Mouse (Mus musculus) intestine, embryonic 15.5 days (tissue): ENCODE results near the gene Rab38. TPM values are rescaled to one million over a fixed set of nuclear protein-coding genes. Genes with fewer than 3 reads are reported as not detected.

ENCODE experiments used
- ATAC-seq: fragments of 200-750 bp; cut with Nextera tagmentation; 2 replicates; pipeline ENCODE4 v1.8.0; 2017; ENCODE audit warnings: moderate TSS enrichment, moderate library complexity
- H3K27ac ChIP-seq: fragments of 300-500 bp; sonication (generic); 2 replicates; pipeline ENCODE4 v1.5.1; 2015; ENCODE audit warnings: mild to moderate bottlenecking, inconsistent platforms
- H3K27me3 ChIP-seq: fragments of 300-500 bp; sonication (generic); replicated peaks from 2 replicates; pipeline ENCODE4 v1.6.1; 2015; ENCODE audit warnings: inconsistent platforms
- H3K36me3 ChIP-seq: fragments of 300-500 bp; sonication (generic); 2 replicates; pipeline ENCODE4 v1.6.1; 2015; ENCODE audit warnings: inconsistent platforms
- H3K4me1 ChIP-seq: fragments of 300-500 bp; sonication (generic); replicated peaks from 2 replicates; pipeline ENCODE4 v1.6.1; 2015; ENCODE audit warnings: inconsistent platforms
- H3K4me2 ChIP-seq: fragments of 300-500 bp; sonication (generic); replicated peaks from 2 replicates; pipeline ENCODE4 v1.6.1; 2015; ENCODE audit warnings: mild to moderate bottlenecking, inconsistent platforms
- H3K4me3 ChIP-seq: fragments of 300-500 bp; sonication (generic); replicated peaks from 2 replicates; pipeline ENCODE4 v1.5.1; 2015; ENCODE audit warnings: inconsistent platforms
- H3K9ac ChIP-seq: fragments of 300-500 bp; sonication (generic); 2 replicates; pipeline ENCODE4 v1.6.1; 2015; ENCODE audit warnings: inconsistent platforms
- H3K9me3 ChIP-seq: fragments of 300-500 bp; sonication (generic); 2 replicates; pipeline ENCODE4 v1.6.1; 2016; ENCODE audit warnings: inconsistent platforms
- WGBS: fragments of 180-500 bp; shearing (Covaris S2); methylation state at CpG from one replicate; pipeline ENCODE4 v1.1.7; 2015; 5-methylcytosine and 5-hydroxymethylcytosine counted together
- polyA plus RNA-seq: library from polyadenylated mRNA; unstranded; fragments of >200 nt; fragmentation: Nextera tagmentation; extraction: Ambion mirVana; gene quantifications from 2 replicates; pipeline ENCODE4 v1.2.1, GENCODE M21; 2015

Gene Rab38
- polyA plus RNA-seq, 1 experiment from 2014 or later = 5.5 TPM

DNA sequence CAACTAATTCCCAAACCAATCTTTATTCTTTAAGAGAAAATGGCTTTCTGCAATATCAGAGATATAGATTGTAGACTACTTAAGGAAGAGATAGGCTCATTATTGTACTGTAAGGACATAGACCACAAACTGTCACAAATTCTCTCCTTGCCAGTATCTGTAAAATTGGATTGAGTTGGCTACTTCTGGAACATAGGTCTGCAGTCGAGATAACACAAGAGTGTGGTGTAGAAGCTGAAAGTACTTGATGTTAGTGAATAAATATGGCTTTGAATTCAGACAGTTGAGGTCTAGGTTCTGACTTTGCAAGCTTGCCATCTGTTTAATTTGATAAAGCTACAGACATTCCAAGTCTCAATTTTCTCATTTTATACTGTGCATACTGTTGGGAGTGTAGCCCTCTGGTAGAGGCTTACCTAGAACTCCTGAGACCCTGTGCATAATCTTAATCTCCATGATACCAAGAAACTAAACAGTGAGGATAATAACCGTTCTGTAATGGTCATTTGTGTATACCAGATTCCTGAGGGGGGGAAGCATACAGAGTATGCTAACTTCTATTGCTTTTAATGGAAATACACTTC is 15.3 kb downstream of the Rab38 start:
- Histone ChIP-seq H3K9me3 (no peaks in the 10 kb centered on the region), H3K9ac (no peak overlapping the region), H3K4me3 (no peak overlapping the region), H3K4me1 (no peaks in the 10 kb centered on the region), H3K36me3 (no peaks in the 10 kb centered on the region), H3K4me2 (no peak overlapping the region), H3K27ac (no peak overlapping the region), H3K27me3 (no peaks in the 10 kb centered on the region)
- no peak for ATAC-seq
- WGBS = 63% methylated on average over 2 of the region's 2 CpGs

DNA sequence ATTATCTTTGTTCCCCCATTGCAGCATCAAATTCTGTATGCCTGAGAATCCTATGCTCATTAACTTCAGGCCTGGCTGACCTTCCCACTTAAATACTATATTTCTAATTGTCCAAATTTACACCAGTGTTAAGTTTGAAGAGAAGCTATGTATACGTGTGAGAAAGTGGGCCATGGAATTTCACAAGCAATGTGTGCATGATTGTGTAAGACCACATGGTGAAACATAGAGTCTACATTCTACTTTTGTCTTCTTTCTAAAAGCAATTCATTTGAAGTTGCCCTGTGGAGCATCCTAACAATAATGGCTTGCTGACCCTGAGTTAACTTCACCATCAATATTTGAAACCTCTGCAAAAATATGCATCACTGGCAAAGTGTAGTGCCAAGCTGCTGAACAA is 23.2 kb downstream of the Rab38 start:
- Histone ChIP-seq H3K27ac (no peak overlapping the region), H3K36me3 (no peaks in the 10 kb centered on the region), H3K4me3 (no peak overlapping the region), H3K27me3 (no peaks in the 10 kb centered on the region), H3K9me3 (no peaks in the 10 kb centered on the region), H3K4me2 (no peak overlapping the region), H3K9ac (no peak overlapping the region), H3K4me1 (no peaks in the 10 kb centered on the region)
- no peak for ATAC-seq
- WGBS = 79% methylated on average over 1 of the region's 1 CpGs

DNA sequence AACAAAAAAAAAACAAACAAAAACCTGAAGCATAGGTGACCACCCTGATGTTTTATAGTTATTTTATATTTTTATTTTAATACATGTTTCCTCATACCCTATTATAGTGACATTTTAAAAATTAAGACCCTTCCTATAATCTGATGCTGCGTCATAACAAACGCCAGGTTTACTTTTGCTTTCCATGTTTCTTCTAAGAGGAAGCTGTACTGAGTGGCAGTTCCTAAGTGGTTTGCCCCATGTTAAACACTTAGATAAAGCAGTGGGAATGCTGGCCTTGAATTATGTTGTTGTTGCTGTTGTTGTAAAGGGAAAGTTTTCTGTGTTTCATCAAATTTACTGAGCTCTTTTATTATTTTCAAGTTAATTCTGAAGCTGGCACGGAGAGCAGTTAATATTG is 27.8 kb downstream of the Rab38 start:
- no peak for ATAC-seq
- H3K9me3 ChIP-seq = no peaks in the 10 kb centered on the region
- no peaks in the 10 kb centered on the region for H3K4me1 ChIP-seq
- H3K36me3 ChIP-seq = no peaks in the 10 kb centered on the region
- WGBS = 68% methylated on average over 3 of the region's 3 CpGs
- no peaks in the 10 kb centered on the region for H3K27me3 ChIP-seq
- H3K4me3 ChIP-seq = no peak overlapping the region
- no peak overlapping the region for H3K4me2 ChIP-seq
- H3K9ac ChIP-seq = no peak overlapping the region
- no peak overlapping the region for H3K27ac ChIP-seq

DNA sequence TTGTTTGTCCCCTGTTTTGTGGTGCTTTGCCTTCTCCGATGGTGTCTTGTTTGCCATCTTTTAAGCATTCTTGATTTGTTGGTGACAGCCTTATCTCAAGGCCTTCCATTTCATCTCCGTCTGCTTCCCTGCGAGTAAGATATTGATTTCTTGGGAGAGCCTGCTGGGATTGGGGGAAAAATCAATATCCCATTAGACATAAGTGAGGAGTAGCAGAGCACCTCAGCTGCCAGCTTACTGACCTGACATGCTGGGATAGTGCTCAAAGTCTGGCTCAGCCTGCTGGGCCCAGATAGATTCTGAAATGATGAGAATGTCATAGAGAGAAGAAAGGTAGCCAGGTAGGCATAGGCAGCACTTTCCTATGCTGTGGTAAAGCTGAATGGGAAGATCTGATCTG is 37.7 kb downstream of the Rab38 start:
- H3K27me3 ChIP-seq = no peaks in the 10 kb centered on the region
- WGBS = 72% methylated on average over 3 of the region's 3 CpGs

DNA sequence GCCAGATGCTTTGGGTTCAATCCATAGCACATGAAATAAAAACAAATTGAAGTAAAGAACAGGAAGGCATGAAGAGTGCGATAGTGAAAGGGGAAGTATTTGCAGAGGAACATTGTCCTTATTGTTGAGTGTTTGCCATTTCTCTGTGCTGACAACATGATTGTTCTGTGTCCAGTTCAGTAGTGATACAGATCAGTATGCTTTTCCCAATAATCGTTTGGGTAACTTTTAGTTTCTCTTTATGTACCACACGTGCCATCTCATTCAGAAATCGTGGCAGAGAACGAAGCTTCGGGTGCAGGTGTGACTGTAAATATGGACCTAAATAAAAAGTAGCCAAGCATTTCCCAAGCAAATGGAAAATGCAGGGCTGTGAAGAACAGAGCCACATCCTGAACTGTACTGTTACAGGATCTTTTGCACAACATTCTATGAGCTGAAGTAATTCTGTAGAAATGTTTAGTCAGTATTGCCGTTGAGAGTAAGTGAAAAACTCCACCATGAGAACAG is 52.1 kb downstream of the Rab38 start:
- no peaks in the 10 kb centered on the region for H3K4me1 ChIP-seq
- no peak overlapping the region for H3K4me3 ChIP-seq
- no peak overlapping the region for H3K9ac ChIP-seq
- H3K36me3 ChIP-seq = no peaks in the 10 kb centered on the region
- 82% methylated on average over 7 of the region's 7 CpGs for WGBS
- no peak overlapping the region for H3K27ac ChIP-seq
- ATAC-seq = no peak
- no peaks in the 10 kb centered on the region for H3K27me3 ChIP-seq
- H3K4me2 ChIP-seq = no peak overlapping the region
- no peaks in the 10 kb centered on the region for H3K9me3 ChIP-seq

More for the DNA sequence above, 37.7 kb downstream of the Rab38 start:
- Histone ChIP-seq H3K4me3 (no peak overlapping the region), H3K36me3 (no peaks in the 10 kb centered on the region), H3K4me2 (no peak overlapping the region), H3K4me1 (no peaks in the 10 kb centered on the region), H3K9me3 (no peaks in the 10 kb centered on the region), H3K27ac (no peak overlapping the region), H3K9ac (no peak overlapping the region)
- no peak for ATAC-seq

DNA sequence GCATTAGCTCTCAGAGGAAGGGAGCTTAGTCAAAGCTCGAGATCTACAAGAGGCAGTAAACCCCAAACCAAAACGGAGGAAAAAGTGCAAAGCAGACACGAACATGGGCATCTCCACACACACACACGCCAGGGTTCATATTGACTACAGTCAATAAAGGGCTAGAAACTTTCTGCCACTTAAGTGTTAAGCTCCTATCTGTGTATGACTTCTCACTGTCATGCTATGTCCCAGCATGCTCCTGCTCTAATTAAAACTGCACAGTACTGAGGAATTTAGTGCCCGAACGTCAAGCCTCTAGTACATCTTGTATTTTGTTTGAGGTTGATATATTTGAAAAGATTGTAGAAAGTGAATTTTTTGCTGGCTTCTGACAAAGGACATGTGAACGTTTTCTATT is 52.6 kb downstream of the Rab38 start:
- Histone ChIP-seq H3K9me3 (no peaks in the 10 kb centered on the region), H3K9ac (no peak overlapping the region), H3K27me3 (no peaks in the 10 kb centered on the region), H3K4me2 (no peak overlapping the region), H3K27ac (no peak overlapping the region), H3K4me1 (no peaks in the 10 kb centered on the region), H3K36me3 (no peaks in the 10 kb centered on the region), H3K4me3 (no peak overlapping the region)
- WGBS = 61% methylated on average over 7 of the region's 7 CpGs
- ATAC-seq = no peak

DNA sequence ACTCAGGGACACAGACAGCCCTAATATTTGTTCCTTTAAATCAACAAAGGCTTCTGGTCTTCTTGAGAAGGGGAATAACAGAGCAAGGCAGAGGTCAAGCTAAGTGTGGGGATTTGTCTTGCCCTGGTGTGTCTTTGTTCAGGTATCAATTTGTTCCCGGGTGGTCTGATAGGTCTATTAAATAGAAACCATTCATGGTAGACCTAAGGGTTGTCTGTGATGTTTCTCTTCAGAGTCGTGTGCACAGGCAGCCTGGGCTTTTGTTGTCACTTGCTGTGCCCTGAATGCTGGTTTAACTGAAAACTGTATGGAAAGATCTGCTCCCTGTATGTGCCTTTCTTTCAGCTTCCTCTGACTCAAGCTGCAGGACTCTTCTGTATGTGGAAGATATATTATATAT is 60.9 kb downstream of the Rab38 start:
- WGBS = 20% methylated on average over 2 of the region's 2 CpGs
- no peaks in the 10 kb centered on the region for H3K36me3 ChIP-seq
- H3K9me3 ChIP-seq = no peaks in the 10 kb centered on the region
- H3K4me1 ChIP-seq = no peaks in the 10 kb centered on the region
- H3K4me3 ChIP-seq = no peak overlapping the region
- H3K27ac ChIP-seq = no peak overlapping the region
- no peaks in the 10 kb centered on the region for H3K27me3 ChIP-seq
- no peak for ATAC-seq
- H3K4me2 ChIP-seq = no peak overlapping the region
- no peak overlapping the region for H3K9ac ChIP-seq

DNA sequence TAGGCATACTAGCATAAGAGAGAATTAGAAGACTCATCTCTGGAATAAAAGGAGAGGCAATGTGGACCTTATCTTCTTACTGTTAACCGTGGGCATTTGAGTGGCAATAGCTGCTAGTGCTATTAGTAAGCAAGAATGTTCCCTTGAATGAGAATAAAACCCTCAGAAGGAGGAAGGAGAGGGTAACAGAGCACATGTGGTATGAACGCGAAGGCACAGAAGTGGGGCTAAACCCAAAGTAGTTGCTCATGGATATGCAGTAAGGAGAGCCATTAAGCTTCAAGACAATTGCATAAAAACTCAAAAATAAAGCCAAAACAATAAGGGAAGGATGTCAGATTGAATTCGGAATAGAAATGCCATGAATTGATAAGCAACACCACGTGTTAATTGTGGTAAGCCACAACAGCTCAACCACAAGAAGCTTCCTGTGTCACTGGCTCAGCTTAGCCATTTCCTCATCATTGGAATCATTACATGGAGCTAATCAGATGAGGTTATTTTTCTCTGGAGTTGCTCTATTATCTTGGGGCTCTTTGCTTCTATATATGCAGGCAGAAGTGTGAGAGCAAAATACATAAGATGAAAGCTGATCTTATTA is 72.2 kb downstream of the Rab38 start:
- Histone ChIP-seq H3K9me3 (no peaks in the 10 kb centered on the region), H3K4me2 (no peak overlapping the region), H3K36me3 (no peaks in the 10 kb centered on the region), H3K27me3 (no peaks in the 10 kb centered on the region), H3K4me3 (no peak overlapping the region), H3K4me1 (no peaks in the 10 kb centered on the region), H3K27ac (no peak overlapping the region), H3K9ac (no peak overlapping the region)
- WGBS = 83% methylated on average over 5 of the region's 5 CpGs
- no peak for ATAC-seq

DNA sequence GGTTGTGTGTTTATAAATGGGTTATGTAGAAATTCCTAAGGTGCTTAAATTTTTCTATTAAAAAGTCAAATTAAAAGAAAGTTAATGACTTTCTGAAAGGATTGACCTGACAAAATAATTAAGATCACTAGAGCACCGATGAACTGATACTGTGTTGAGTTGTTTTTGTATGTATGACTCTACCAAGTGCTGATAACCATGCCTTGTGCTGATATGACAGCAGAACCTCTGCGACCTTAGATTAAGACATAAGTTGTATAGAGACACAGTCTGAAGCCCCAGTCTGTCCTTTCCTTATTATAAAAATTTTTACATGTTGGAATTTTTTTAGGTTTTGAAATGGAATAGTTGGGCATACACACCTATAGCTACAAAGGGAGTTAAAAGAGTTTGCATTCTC is 79.7 kb downstream of the Rab38 start:
- 76% methylated on average over 2 of the region's 2 CpGs for WGBS
- no peaks in the 10 kb centered on the region for H3K4me1 ChIP-seq
- H3K36me3 ChIP-seq = no peaks in the 10 kb centered on the region
- no peaks in the 10 kb centered on the region for H3K9me3 ChIP-seq
- no peak overlapping the region for H3K27ac ChIP-seq
- no peaks in the 10 kb centered on the region for H3K27me3 ChIP-seq
- H3K4me2 ChIP-seq = no peak overlapping the region
- no peak overlapping the region for H3K9ac ChIP-seq
- H3K4me3 ChIP-seq = no peak overlapping the region
- no peak for ATAC-seq

DNA sequence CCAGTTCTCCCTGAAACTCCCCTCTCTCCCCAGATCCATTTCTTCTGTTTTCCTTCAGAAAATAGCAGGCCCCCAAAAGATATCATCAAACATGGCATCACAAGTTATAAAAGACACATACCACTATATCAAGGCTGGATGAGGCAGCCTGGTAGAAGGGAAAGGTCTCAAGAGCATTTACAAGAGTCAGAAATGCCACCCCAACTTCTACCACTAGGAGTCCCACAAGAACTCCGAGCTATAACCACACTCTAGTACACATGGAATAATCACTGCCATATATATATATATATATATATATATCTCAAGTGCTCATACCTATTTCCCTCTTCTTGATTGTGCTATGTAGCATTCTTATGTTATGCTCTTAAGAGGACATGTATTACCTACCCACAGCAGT is 92.4 kb downstream of the Rab38 start:
- Histone ChIP-seq H3K4me1 (no peaks in the 10 kb centered on the region), H3K4me3 (no peak overlapping the region), H3K9ac (no peak overlapping the region), H3K27me3 (no peaks in the 10 kb centered on the region), H3K36me3 (no peaks in the 10 kb centered on the region), H3K9me3 (no peaks in the 10 kb centered on the region), H3K4me2 (no peak overlapping the region), H3K27ac (no peak overlapping the region)
- no peak for ATAC-seq
- 75% methylated on average over 1 of the region's 1 CpGs for whole genome bisulfite sequencing

DNA sequence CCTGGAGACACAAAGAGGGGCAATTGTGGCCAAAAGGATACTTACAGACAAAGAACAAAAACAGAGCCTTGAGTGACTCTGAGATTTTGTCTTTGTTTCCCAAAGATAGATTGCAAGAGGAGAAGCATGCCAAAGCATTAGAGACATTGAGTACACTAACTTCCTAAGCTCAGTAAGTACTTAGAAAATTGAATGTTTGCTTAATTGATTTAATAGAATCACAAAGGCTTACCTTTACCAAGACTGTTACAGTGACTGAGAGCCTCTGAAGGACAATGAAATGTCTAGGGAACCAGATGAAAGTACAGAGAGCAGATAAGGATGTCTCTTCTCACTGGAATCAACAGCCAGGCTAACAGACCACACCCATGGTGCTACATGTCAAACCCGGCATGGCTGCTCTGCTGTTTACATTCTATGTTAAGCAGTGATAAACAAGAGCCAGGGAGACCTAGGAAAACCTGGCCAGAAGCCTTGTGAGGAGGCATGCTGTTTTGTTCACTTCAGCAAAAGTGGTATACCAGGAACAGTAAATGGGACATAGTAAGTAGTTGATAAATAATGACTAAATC is 97.1 kb downstream of the Rab38 start:
- 4% methylated on average over 1 of the region's 1 CpGs for WGBS
- Histone ChIP-seq H3K9ac (no peak overlapping the region), H3K9me3 (no peaks in the 10 kb centered on the region), H3K4me3 (no peak overlapping the region), H3K4me1 (no peaks in the 10 kb centered on the region), H3K27me3 (no peaks in the 10 kb centered on the region), H3K27ac (no peak overlapping the region), H3K36me3 (no peaks in the 10 kb centered on the region), H3K4me2 (no peak overlapping the region)
- no peak for ATAC-seq

DNA sequence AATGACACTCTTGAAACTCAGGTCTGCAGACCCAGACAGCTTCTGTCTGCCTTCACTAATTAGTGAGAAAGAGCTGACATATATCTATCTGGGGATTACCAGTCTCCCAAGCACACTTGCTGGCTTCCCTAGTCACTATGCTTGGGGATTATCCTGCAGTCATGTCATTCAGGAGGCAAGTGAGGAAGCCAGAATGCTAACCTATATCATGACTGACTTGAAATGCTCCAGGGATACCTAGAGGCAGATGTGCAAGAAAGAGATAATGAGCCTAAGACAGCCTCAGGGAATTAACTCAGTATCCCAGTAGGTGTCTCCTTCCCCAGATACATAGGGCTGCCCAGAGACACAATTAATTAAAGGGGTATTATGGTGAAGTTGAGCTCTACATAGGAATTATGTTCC is 106.1 kb downstream of the Rab38 start:
- Histone ChIP-seq H3K4me3 (no peak overlapping the region), H3K4me2 (no peak overlapping the region), H3K9ac (no peak overlapping the region), H3K9me3 (no peaks in the 10 kb centered on the region), H3K27ac (no peak overlapping the region), H3K4me1 (no peaks in the 10 kb centered on the region), H3K36me3 (no peaks in the 10 kb centered on the region), H3K27me3 (no peaks in the 10 kb centered on the region)
- no peak for ATAC-seq

DNA sequence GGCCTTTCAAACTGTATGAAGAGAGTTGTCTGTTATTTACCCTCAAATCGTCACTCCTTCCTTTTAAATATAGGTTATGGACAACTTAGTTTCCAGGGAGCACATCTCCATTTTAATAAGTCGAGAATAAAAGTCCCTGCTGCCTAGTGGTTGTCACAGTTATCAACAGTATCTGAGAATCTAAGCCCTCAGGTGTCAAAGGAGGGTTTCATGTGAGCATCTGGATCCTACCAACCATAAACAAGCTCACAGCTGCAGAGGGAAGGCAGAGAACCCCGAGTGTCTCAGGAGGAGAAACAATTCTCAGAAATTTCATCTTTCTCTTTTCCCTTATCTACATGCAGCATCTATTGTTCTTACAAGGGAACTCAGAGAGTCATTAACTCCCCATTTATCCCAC is 106.7 kb downstream of the Rab38 start:
- 61% methylated on average over 3 of the region's 3 CpGs for WGBS

More for the DNA sequence above, 106.7 kb downstream of the Rab38 start:
- Histone ChIP-seq H3K9me3 (no peaks in the 10 kb centered on the region), H3K27ac (no peak overlapping the region), H3K36me3 (no peaks in the 10 kb centered on the region), H3K4me1 (no peaks in the 10 kb centered on the region), H3K9ac (no peak overlapping the region), H3K4me2 (no peak overlapping the region), H3K4me3 (no peak overlapping the region), H3K27me3 (no peaks in the 10 kb centered on the region)
- no peak for ATAC-seq
